ENCODE assay signal across 18 mouse cellular contexts in the genomic region with DNA sequence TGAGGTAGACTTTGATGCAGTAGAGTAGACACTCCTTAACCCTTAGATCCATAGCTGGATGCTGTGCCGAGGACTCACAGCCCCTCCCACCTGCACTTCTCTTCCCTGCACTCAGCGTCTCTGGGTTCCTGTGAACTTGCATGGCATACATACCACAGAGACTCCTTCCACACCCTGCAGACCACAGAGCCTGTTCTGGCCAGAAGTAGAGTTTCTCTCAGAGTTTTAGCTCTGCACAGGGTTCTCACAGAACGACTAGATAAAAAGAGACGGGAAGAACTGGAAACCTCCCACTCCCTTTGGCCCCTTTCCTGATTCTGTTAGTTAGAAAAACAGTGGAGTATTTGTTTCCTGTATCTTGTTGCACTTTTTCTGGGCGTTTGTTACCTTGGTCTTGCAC. TPM values are rescaled to one million over a fixed set of nuclear protein-coding genes. Genes with fewer than 3 reads are reported as not detected.
DNase-seq lines count a peak whose midpoint lies in the region; ATAC-seq lines count a peak whose summit lies in the region.
"Had no signal": no experiment of that assay in that cellular context is flagged by ENCODE, and none has a peak within 500 bp of the region (broad histone marks: within the 10 kb centered on the region; RNA-seq: fewer than 3 reads in every experiment).

No protein-coding gene starts in this region.

- H3K27ac ChIP-seq in heart, embryonic 12.5 days (ENCODE audit: poor library complexity, severe bottlenecking) = peak overlapping the region; percentile 55
- H3K27ac ChIP-seq in lung, embryonic 15.5 days = no peak overlapping the region; the same call in 1 of the 2 replicates
- peak overlapping the region; percentile 14 to 55 for H3K27ac ChIP-seq in heart, embryonic 14.5 days (replicated peaks in 1 of 2; ENCODE audit: control insufficient read depth in 1 of 2, insufficient read depth in 1 of 2, low read depth in 2 of 2, low read length in 2 of 2)
- no peak overlapping the region for H3K27ac ChIP-seq in midbrain, embryonic 13.5 days
- H3K27ac ChIP-seq: liver, embryonic 15.5 days had no signal

- no peak overlapping the region for H3K4me3 ChIP-seq in heart, embryonic 12.5 days
- H3K4me3 ChIP-seq in lung, embryonic 15.5 days = no peak overlapping the region
- H3K4me3 ChIP-seq in heart, embryonic 14.5 days (ENCODE audit: control insufficient read depth in 1 of 2, insufficient read depth in 1 of 2, low read depth in 1 of 2, low read length in 2 of 2) = no peak overlapping the region
- H3K4me3 ChIP-seq in midbrain, embryonic 13.5 days (replicated peaks) = no peak overlapping the region
- H3K4me3 ChIP-seq: liver, embryonic 15.5 days had no signal

- H3K4me1 ChIP-seq in heart, embryonic 12.5 days (replicated peaks) = peaks cover 58% of the 10 kb centered on the region
- peaks cover 44% of the 10 kb centered on the region for H3K4me1 ChIP-seq in lung, embryonic 15.5 days
- peaks cover 15 to 41% of the 10 kb centered on the region in 2 experiments for H3K4me1 ChIP-seq in heart, embryonic 14.5 days (ENCODE audit: control insufficient read depth in 2 of 2, insufficient read depth in 2 of 2, low read length in 2 of 2)
- peaks cover 17% of the 10 kb centered on the region for H3K4me1 ChIP-seq in midbrain, embryonic 13.5 days (replicated peaks)
- H3K4me1 ChIP-seq: liver, embryonic 15.5 days had no signal

- peak; percentile 44 for ATAC-seq in heart, embryonic 12.5 days (ENCODE audit: insufficient number of reproducible peaks, low FRiP score)
- peak; percentile 45 for ATAC-seq in lung, embryonic 15.5 days (ENCODE audit: borderline replicate concordance, extremely low read depth, low FRiP score, low TSS enrichment)
- peak; percentile 31; the same call in 1 of the 2 replicates for ATAC-seq in heart, embryonic 14.5 days (ENCODE audit: insufficient number of reproducible peaks, insufficient read depth, low FRiP score, low read depth)
- peak; percentile 62 for ATAC-seq in megakaryocyte progenitor cell, adult 5-6 weeks (replicated peaks; ENCODE audit: poor library complexity)
- ATAC-seq in midbrain, embryonic 13.5 days = no peak
- ATAC-seq: activated CD4-positive, CD25-positive, alpha-beta regulatory T cell, adult 4 months; CD4-positive, CD25-positive, alpha-beta regulatory T cell, adult 4 months; forebrain, embryonic 16.5 days had no signal

- no peaks in the 10 kb centered on the region for H3K9me3 ChIP-seq in heart, embryonic 12.5 days (replicated peaks)
- H3K9me3 ChIP-seq in lung, embryonic 15.5 days = no peaks in the 10 kb centered on the region
- no peaks in the 10 kb centered on the region for H3K9me3 ChIP-seq in heart, embryonic 14.5 days (ENCODE audit: control insufficient read depth, low read length)
- H3K9me3 ChIP-seq in midbrain, embryonic 13.5 days = no peaks in the 10 kb centered on the region
- H3K9me3 ChIP-seq: liver, embryonic 15.5 days had no signal

- no peak for DNase-seq in heart, postnatal 4 days
- DNase-seq in lung, postnatal 4 days = no peak
- no peak for DNase-seq in frontal cortex, adult 2 months (ENCODE audit: extremely low spot score in 1 of 2, low spot score in 1 of 2)
- DNase-seq: cerebellum, postnatal 36 days; gastrocnemius, postnatal 25 days; kidney, postnatal 25 days; midbrain, embryonic 14.5 days; right cerebral cortex, postnatal 14 days; thymus, postnatal 14 days had no signal

- no peak overlapping the region for H3K9ac ChIP-seq in heart, embryonic 12.5 days
- H3K9ac ChIP-seq in lung, embryonic 15.5 days = no peak overlapping the region
- no peak overlapping the region for H3K9ac ChIP-seq in heart, embryonic 14.5 days (ENCODE audit: low read length)
- H3K9ac ChIP-seq in midbrain, embryonic 13.5 days (replicated peaks) = no peak overlapping the region
- H3K9ac ChIP-seq: liver, embryonic 15.5 days had no signal

- 22% methylated on average over 5 of the region's 5 CpGs for WGBS in heart, embryonic 12.5 days
- WGBS in lung, embryonic 15.5 days = 25% methylated on average over 5 of the region's 5 CpGs
- WGBS in heart, embryonic 14.5 days = 21% methylated on average over 5 of the region's 5 CpGs
- 69% methylated on average over 5 of the region's 5 CpGs for WGBS in midbrain, embryonic 13.5 days

- H3K27me3 ChIP-seq in heart, embryonic 12.5 days (replicated peaks) = no peaks in the 10 kb centered on the region
- H3K27me3 ChIP-seq in lung, embryonic 15.5 days = no peaks in the 10 kb centered on the region
- H3K27me3 ChIP-seq in heart, embryonic 14.5 days (ENCODE audit: control insufficient read depth, insufficient read depth, low read length) = no peaks in the 10 kb centered on the region
- H3K27me3 ChIP-seq in midbrain, embryonic 13.5 days = no peaks in the 10 kb centered on the region
- H3K27me3 ChIP-seq: liver, embryonic 15.5 days had no signal

- H3K36me3 ChIP-seq in heart, embryonic 12.5 days = no peaks in the 10 kb centered on the region
- no peaks in the 10 kb centered on the region; the same call in 1 of the 2 replicates for H3K36me3 ChIP-seq in lung, embryonic 15.5 days
- H3K36me3 ChIP-seq in heart, embryonic 14.5 days (ENCODE audit: control insufficient read depth, insufficient read depth, low read length) = no peaks in the 10 kb centered on the region
- no peaks in the 10 kb centered on the region for H3K36me3 ChIP-seq in midbrain, embryonic 13.5 days
- H3K36me3 ChIP-seq: liver, embryonic 15.5 days had no signal

- peak overlapping the region; percentile 22 for H3K4me2 ChIP-seq in heart, embryonic 12.5 days
- H3K4me2 ChIP-seq in lung, embryonic 15.5 days = no peak overlapping the region
- peak overlapping the region; percentile 24 for H3K4me2 ChIP-seq in heart, embryonic 14.5 days (ENCODE audit: low read length)
- no peak overlapping the region for H3K4me2 ChIP-seq in midbrain, embryonic 13.5 days (replicated peaks)
- H3K4me2 ChIP-seq: liver, embryonic 15.5 days had no signal

RNA-seq across cellular contexts. Expression of gene Rap2a, which starts 18.0 kb away (rescaled TPM):
- 16.1 and 16.4 TPM in 2 replicates for polyA plus RNA-seq in heart, embryonic 12.5 days (2016; fragmentation: Nextera tagmentation; extraction: Ambion mirVana)
- 10 to 100 TPM; 22.0 to 23.4 TPM for total RNA-seq in heart, postnatal 4 days (2021)
- 41.2 and 43.2 TPM in 2 replicates for polyA plus RNA-seq in lung, embryonic 15.5 days (2015; fragmentation: Nextera tagmentation; extraction: Ambion mirVana)
- 14.5 and 14.9 TPM in 2 replicates for polyA plus RNA-seq in heart, embryonic 14.5 days (2014; fragmentation: Nextera tagmentation; extraction: Ambion mirVana)
- total RNA-seq in megakaryocyte progenitor cell, adult 5-6 weeks (2015) = 7.3 and 10.0 TPM in 2 replicates
- total RNA-seq in megakaryocyte progenitor cell, adult 5-6 weeks (2017) = 4.7 and 5.5 TPM in 2 replicates
- polyA plus RNA-seq in midbrain, embryonic 13.5 days (2015; fragmentation: Nextera tagmentation; extraction: Ambion mirVana) = 11.9 and 14.8 TPM in 2 replicates
- polyA plus RNA-seq in frontal cortex, adult 2 months (2012; rRNA removed) = 69.1 and 74.0 TPM in 2 replicates

Comparison
In these comparisons a context has a peak if more than half of its experiments do, and no peak if none do; other contexts are left out.
1. H3K27ac ChIP-seq: peak in heart, embryonic 12.5 days (single experiment) and heart, embryonic 14.5 days (2 of 2); none in lung, embryonic 15.5 days (single experiment) and midbrain, embryonic 13.5 days (single experiment).
2. H3K4me2 ChIP-seq: peak in heart, embryonic 12.5 days (single experiment) and heart, embryonic 14.5 days (single experiment); none in lung, embryonic 15.5 days (single experiment) and midbrain, embryonic 13.5 days (single experiment).